Mouse (Mus musculus) stomach, postnatal 0 days (tissue): ENCODE measurements around the gene Cpsf7. TPM values are rescaled to one million over a fixed set of nuclear protein-coding genes. Genes with fewer than 3 reads are reported as not detected.

Experiments
- ATAC-seq: fragments of 200-750 bp; cut with Nextera tagmentation; 2 replicates; pipeline ENCODE4 v1.8.0; 2017; ENCODE audit not compliant: low FRiP score, low TSS enrichment
- DNase-seq: peaks from one replicate; pipeline ENCODE4 v3.0.0-alpha.2; 2016; ENCODE audit warnings: low spot score
- H3K27ac ChIP-seq: fragments of 300-500 bp; sonication (generic); replicated peaks from 2 replicates; pipeline ENCODE4 v1.5.1; 2014; ENCODE audit warnings: mild to moderate bottlenecking, control low read depth
- H3K27me3 ChIP-seq: fragments of 300-500 bp; sonication (generic); 2 replicates; pipeline ENCODE4 v1.6.1; 2014; ENCODE audit warnings: low read length; ENCODE audit not compliant: control insufficient read depth, insufficient read depth
- H3K36me3 ChIP-seq: fragments of 300-500 bp; sonication (generic); 2 replicates; pipeline ENCODE4 v1.6.1; 2014; ENCODE audit warnings: low read length, mixed read lengths; ENCODE audit not compliant: control insufficient read depth, insufficient read depth
- H3K4me1 ChIP-seq: fragments of 300-500 bp; sonication (generic); replicated peaks from 2 replicates; pipeline ENCODE4 v1.6.1; 2014; ENCODE audit warnings: antibody characterized with exemption; ENCODE audit not compliant: control insufficient read depth, insufficient read depth
- H3K4me2 ChIP-seq: fragments of 300-500 bp; sonication (generic); replicated peaks from 2 replicates; pipeline ENCODE4 v1.6.1; 2014; ENCODE audit warnings: low read depth, mild to moderate bottlenecking, control low read depth, moderate library complexity
- H3K4me3 ChIP-seq: fragments of 300-500 bp; sonication (generic); 2 replicates; pipeline ENCODE4 v1.5.1; 2014; ENCODE audit warnings: low read depth, low read length, control low read depth
- H3K9ac ChIP-seq: fragments of 300-500 bp; sonication (generic); 2 replicates; pipeline ENCODE4 v1.6.1; 2014; ENCODE audit warnings: mild to moderate bottlenecking, low read length, control low read depth, mixed read lengths
- H3K9me3 ChIP-seq: fragments of 300-500 bp; sonication (generic); 2 replicates; pipeline ENCODE4 v1.6.1; 2016; ENCODE audit warnings: low read length; ENCODE audit not compliant: control insufficient read depth
- CTCF ChIP-seq: IDR thresholded peaks from 2 replicates; pipeline ENCODE4 v1.5.1; 2016; ENCODE audit warnings: antibody characterized with exemption, low read depth, mild to moderate bottlenecking, moderate library complexity
- EP300 ChIP-seq: optimal IDR thresholded peaks from 2 replicates; pipeline ENCODE3; 2016; ENCODE audit warnings: antibody characterized with exemption
- WGBS: fragments of 180-500 bp; shearing (Covaris S2); extraction: QIAGEN DNeasy Blood & Tissue Kit; methylation state at CpG from one replicate; pipeline ENCODE4 v1.1.7; 2014; 5-methylcytosine and 5-hydroxymethylcytosine counted together
- polyA plus RNA-seq: library from polyadenylated mRNA; unstranded; fragments of >200 nt; fragmentation: Nextera tagmentation; extraction: Ambion mirVana; gene quantifications from 2 replicates; pipeline ENCODE4 v1.2.1, GENCODE M21; 2015

Cpsf7 gene
- polyA plus RNA-seq, 1 experiment from 2014 or later: 12.5 TPM

DNA sequence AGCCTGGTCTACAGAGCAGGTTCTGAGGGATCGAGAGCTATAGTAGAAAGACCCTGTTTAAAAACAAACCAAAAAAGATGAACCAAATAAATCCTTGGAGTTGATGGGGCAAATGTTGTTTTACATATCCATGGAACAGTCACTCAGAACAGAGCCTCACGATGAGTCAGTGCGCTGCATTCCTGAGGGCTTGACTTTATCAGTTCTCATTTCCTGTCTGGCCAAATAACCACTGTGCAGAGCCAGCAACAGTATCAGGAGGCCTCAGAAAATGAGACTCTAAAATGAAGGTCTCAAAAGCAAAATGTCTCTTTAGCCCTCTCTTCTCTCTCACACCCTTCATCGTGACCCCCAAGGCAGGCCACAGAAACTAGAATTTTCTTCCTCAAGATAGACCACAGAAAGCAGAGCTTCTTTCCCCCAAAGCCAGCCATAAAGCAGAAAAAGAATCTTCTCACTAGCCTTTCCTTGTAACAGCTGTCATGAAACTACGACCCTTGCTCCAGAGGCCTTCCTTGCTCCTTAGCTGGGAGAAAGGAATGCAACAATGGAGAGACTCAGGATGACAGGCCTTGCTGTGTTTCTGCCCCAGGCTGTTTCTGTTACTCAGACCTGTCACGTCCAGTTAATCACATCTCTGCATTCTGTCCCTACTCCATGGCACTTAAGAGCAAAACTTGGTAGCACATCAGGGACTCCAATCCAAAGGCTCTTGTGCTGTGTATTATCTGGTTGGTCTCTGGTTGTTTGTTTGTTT is 36.7 kb downstream of the Cpsf7 start:
- no peak overlapping the region for H3K4me2 ChIP-seq

DNA sequence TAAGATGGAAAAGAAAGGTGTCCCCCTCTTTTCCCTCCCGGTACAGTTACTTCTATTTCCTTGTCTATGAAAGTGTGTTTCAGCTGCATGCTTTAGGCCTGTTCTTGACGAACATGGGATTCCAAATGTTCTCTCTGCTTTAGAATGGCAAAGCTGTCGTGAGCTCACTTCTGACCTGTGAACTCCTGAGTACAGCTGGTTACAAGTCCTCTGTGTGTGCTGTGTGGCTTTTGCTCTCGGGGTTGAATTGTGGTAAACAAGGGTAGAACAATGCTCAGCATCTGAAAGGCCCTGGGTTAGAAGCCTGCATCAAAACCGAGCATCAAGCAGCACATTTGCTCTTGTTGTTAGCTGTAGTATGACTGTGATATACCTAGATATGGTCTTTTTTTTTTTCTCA is 37.3 kb downstream of the Cpsf7 start:
- no peaks in the 10 kb centered on the region for H3K27me3 ChIP-seq
- TF ChIP-seq CTCF: no peak
- TF ChIP-seq EP300: no peak
- no peaks in the 10 kb centered on the region for H3K4me1 ChIP-seq
- ATAC-seq: no peak
- H3K9me3 ChIP-seq: no peaks in the 10 kb centered on the region
- no peaks in the 10 kb centered on the region for H3K36me3 ChIP-seq
- peak overlapping the region; percentile 58; the same call in 1 of the 2 replicates for H3K27ac ChIP-seq
- H3K4me2 ChIP-seq: no peak overlapping the region
- H3K9ac ChIP-seq: no peak overlapping the region
- DNase-seq: no peak
- WGBS: 61% methylated on average over 5 of the region's 5 CpGs
- no peak overlapping the region for H3K4me3 ChIP-seq

More for the DNA sequence above, 36.7 kb downstream of the Cpsf7 start:
- ATAC-seq: peak; percentile 72; the same call in 1 of the 2 replicates
- Histone ChIP-seq H3K4me1 (no peaks in the 10 kb centered on the region), H3K9me3 (no peaks in the 10 kb centered on the region), H3K36me3 (no peaks in the 10 kb centered on the region), H3K27ac (peak overlapping the region; percentile 58; the same call in 1 of the 2 replicates), H3K27me3 (no peaks in the 10 kb centered on the region), H3K4me3 (no peak overlapping the region), H3K9ac (no peak overlapping the region)
- TF ChIP-seq CTCF (no peak), EP300 (no peak)
- 46% methylated on average over 6 of the region's 6 CpGs for WGBS
- DNase-seq: no peak

DNA sequence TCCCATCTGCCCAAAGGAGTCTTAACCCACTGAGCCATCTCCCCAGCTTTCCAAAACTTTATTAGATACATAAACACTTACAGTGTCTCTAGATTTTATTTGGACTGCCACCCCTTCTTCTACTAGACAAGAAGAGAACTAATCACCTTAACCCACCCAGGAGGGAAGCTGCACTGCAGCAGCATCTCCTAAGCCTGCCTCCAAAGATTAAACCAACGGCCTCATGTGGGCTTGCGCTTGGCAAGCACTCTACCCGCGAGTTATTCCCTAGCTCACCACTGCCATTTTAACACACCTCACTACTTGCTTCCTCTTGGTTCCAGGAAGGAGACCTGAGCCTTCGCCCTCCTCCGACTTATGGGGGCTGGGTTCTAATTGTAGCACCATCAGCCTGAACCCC is 39.2 kb downstream of the Cpsf7 start:
- Histone ChIP-seq H3K27me3 (no peaks in the 10 kb centered on the region), H3K4me1 (no peaks in the 10 kb centered on the region), H3K36me3 (no peaks in the 10 kb centered on the region), H3K4me2 (no peak overlapping the region), H3K9ac (no peak overlapping the region), H3K27ac (no peak overlapping the region), H3K9me3 (no peaks in the 10 kb centered on the region), H3K4me3 (no peak overlapping the region)
- TF ChIP-seq EP300 (no peak), CTCF (no peak)
- DNase-seq (no peak), ATAC-seq (no peak)
- 80% methylated on average over 6 of the region's 6 CpGs for WGBS

DNA sequence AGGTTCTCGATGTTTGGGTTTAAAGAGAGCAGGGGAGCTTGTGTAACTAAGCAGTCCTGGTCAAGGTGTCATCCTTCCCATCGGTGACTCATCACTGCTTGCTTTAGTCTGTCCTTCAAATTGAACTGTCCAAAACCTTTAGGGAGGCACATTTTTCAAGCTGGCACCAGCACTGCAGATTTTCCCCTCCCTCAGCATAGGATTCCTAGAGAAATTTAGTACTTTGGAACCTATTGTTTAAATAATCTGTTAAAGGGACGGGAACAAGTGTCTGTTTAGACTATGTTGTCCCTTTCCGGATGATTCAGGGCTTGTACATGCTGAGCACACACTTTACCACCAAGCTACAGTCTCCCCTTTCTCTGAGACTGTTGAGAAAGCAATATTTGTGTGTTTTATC is 40.2 kb downstream of the Cpsf7 start:
- H3K27ac ChIP-seq: no peak overlapping the region
- H3K4me3 ChIP-seq: no peak overlapping the region
- H3K27me3 ChIP-seq: no peaks in the 10 kb centered on the region
- 50% methylated on average over 4 of the region's 4 CpGs for WGBS
- no peaks in the 10 kb centered on the region; the same call in 1 of the 2 replicates for H3K36me3 ChIP-seq
- H3K9ac ChIP-seq: no peak overlapping the region
- no peak overlapping the region for H3K4me2 ChIP-seq
- H3K4me1 ChIP-seq: no peaks in the 10 kb centered on the region
- TF ChIP-seq EP300 (no peak), CTCF (no peak)
- H3K9me3 ChIP-seq: no peaks in the 10 kb centered on the region
- ATAC-seq (no peak), DNase-seq (no peak)

DNA sequence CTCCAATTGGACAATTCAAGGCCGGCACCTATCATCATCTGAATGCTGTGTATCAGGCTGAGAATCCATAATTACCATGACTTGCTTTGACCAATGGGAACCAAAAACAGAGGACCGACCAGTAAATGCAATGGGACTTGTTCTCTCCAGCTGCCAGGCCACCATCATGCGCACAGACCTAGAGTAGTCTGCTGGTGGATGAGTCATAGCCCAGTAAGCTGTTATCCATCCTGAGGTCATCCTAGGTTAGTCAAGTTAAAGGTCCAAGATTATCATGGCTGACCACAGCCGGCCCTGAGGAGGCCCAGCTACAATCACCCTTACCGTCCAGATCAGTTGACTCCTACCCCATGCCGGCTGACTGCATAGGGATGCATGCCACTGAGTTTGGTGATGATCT is 44.6 kb downstream of the Cpsf7 start:
- no peak overlapping the region for H3K9ac ChIP-seq
- no peak overlapping the region for H3K4me3 ChIP-seq
- H3K4me2 ChIP-seq: no peak overlapping the region
- no peaks in the 10 kb centered on the region for H3K4me1 ChIP-seq
- H3K27ac ChIP-seq: no peak overlapping the region
- TF ChIP-seq EP300: no peak
- H3K9me3 ChIP-seq: no peaks in the 10 kb centered on the region
- H3K36me3 ChIP-seq: peaks cover 8% of the 10 kb centered on the region
- WGBS: 95% methylated on average over 6 of the region's 6 CpGs
- ATAC-seq (no peak), DNase-seq (no peak)
- no peaks in the 10 kb centered on the region for H3K27me3 ChIP-seq
